27 mouse cellular contexts compared by ENCODE assay signal in the genomic region with DNA sequence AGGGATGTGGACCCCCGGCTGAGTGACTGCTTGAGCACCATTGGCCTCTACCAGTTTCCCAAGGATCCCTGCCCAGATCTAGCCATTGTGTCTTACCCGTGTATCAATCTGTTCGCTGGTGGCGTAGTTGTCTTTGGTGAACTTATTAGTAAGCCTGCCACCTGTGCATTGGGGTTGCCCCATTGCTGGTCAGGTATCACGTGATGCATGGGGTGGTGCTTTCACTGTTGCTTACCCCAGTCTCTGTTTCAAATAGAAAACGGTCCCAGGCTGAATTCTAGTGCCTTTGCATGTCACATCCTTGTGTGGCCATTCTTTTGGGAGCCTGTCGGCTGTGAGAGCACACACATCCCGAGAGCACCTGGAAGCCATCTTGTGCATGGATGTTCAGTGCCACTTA.
"Had no signal": no experiment of that assay in that cellular context is flagged by ENCODE, and none has a peak within 500 bp of the region (broad histone marks: within the 10 kb centered on the region; RNA-seq: fewer than 3 reads in every experiment).

No protein-coding gene starts in this region.

- ATAC-seq: forebrain, embryonic 13.5 days; forebrain, embryonic 14.5 days; forebrain, embryonic 15.5 days; forebrain, embryonic 16.5 days; forebrain, postnatal 0 days had no signal

- H3K27ac ChIP-seq: embryonic facial prominence, embryonic 10.5 days; embryonic facial prominence, embryonic 12.5 days; embryonic facial prominence, embryonic 13.5 days; embryonic facial prominence, embryonic 15.5 days; forebrain, embryonic 10.5 days; forebrain, embryonic 12.5 days; forebrain, embryonic 13.5 days; forebrain, embryonic 15.5 days; gastrocnemius, adult 2 months; heart, adult 2 months had no signal

- H3K4me1 ChIP-seq: embryonic facial prominence, embryonic 10.5 days; embryonic facial prominence, embryonic 12.5 days; embryonic facial prominence, embryonic 13.5 days; embryonic facial prominence, embryonic 15.5 days; forebrain, embryonic 10.5 days; forebrain, embryonic 12.5 days; forebrain, embryonic 13.5 days had no signal

- DNase-seq: cerebellum, adult 9-10 months; cerebellum, adult 9-11 months; cerebellum, postnatal 10 days; cerebellum, postnatal 14 days; cerebellum, postnatal 25 days; cerebellum, postnatal 36 days; embryo, embryonic 11 days; forebrain, postnatal 0 days; gastrocnemius, adult 2 months; gastrocnemius, postnatal 10 days; gastrocnemius, postnatal 14 days; gastrocnemius, postnatal 25 days; gastrocnemius, postnatal 36 days; heart, adult 11 months; heart, adult 18-20 months; heart, adult 2 months had no signal

- H3K9me3 ChIP-seq: embryonic facial prominence, embryonic 10.5 days; embryonic facial prominence, embryonic 12.5 days; embryonic facial prominence, embryonic 13.5 days; embryonic facial prominence, embryonic 15.5 days; forebrain, embryonic 10.5 days; forebrain, embryonic 12.5 days; forebrain, embryonic 13.5 days; forebrain, embryonic 15.5 days had no signal

- H3K27me3 ChIP-seq: embryonic facial prominence, embryonic 12.5 days; embryonic facial prominence, embryonic 13.5 days; embryonic facial prominence, embryonic 15.5 days; forebrain, embryonic 12.5 days; forebrain, embryonic 13.5 days; forebrain, embryonic 15.5 days had no signal

- H3K4me3 ChIP-seq: embryonic facial prominence, embryonic 10.5 days; embryonic facial prominence, embryonic 12.5 days; embryonic facial prominence, embryonic 13.5 days; embryonic facial prominence, embryonic 15.5 days; erythroblast, embryonic 14.5 days; forebrain, embryonic 10.5 days; forebrain, embryonic 12.5 days; forebrain, embryonic 13.5 days; forebrain, embryonic 15.5 days; gastrocnemius, adult 2 months; heart, adult 2 months had no signal

- H3K9ac ChIP-seq: embryonic facial prominence, embryonic 12.5 days; embryonic facial prominence, embryonic 13.5 days; embryonic facial prominence, embryonic 15.5 days; forebrain, embryonic 12.5 days; forebrain, embryonic 13.5 days; forebrain, embryonic 15.5 days; forebrain, postnatal 0 days had no signal

- H3K4me2 ChIP-seq: embryonic facial prominence, embryonic 12.5 days; embryonic facial prominence, embryonic 13.5 days; embryonic facial prominence, embryonic 15.5 days; forebrain, embryonic 12.5 days; forebrain, embryonic 13.5 days; forebrain, embryonic 15.5 days had no signal
